Mouse (Mus musculus) CD4-positive, CD25-positive, alpha-beta regulatory T cell, adult 2 months (primary cell): ENCODE measurements around the gene Vmn2r71.

Experiments
- DNase-seq: peaks from one replicate; pipeline ENCODE4 v3.0.0-alpha.2; 2012; ENCODE audit warnings: low read depth, low spot score

The Vmn2r71 gene

GRCm38 (mm10) chr7:85562787-85563186, at the start of gene Vmn2r71:
Vmn2r71 (plus strand) TSS chr7:85563087.
- DNase-seq: no peak

DNA sequence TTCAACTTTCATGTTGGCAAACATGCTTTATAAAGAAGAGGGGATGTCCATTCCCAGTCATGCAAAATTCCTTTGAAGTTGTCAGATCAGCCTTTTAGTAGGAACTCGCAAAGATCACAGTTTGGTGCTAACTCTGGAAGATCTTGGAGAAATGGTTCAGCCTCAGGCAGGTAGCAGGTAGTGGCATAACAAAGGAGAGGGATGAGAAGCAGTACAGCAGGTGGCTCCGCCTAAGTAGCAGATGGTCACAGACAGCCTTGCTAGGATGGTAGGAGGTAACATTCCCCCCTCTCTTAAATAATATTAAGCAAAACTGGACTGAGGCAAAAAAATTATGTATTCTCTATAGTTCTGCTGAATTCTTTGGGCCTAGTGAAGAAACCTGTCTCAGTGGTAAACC, 20.8 kb upstream of the Vmn2r71 start:
- DNase-seq: no peak

- DNase-seq: no peak
These were observed 19.8 kb upstream of the Vmn2r71 start for GRCm38 (mm10) chr7:85543118-85543517.

GRCm38 (mm10) chr7:85569092-85569491, 6.2 kb downstream of the Vmn2r71 start, which contains the start of gene Vmn2r70:
Vmn2r70 (minus strand) TSS chr7:85569192.
- DNase-seq: no peak
